Mouse (Mus musculus): ENCODE results near the gene Nsl1. TPM values are rescaled to one million over a fixed set of nuclear protein-coding genes. Genes with fewer than 3 reads are reported as not detected.
A peak's percentile ranks its signal among the peaks of the same experiment; 100 is the strongest.

Gene Nsl1
- polyA plus RNA-seq, 1 experiment from 2014 or later = 26.4 TPM

- ATAC-seq (ENCODE audit: low FRiP score) = no peak
- no peak overlapping the region; the same call in 1 of the 2 replicates for H3K27ac ChIP-seq
- H3K9me3 ChIP-seq = no peaks in the 10 kb centered on the region
- peak overlapping the region; percentile 81 for H3K4me3 ChIP-seq (replicated peaks)
- peak overlapping the region; percentile 73 for H3K4me2 ChIP-seq
- H3K4me1 ChIP-seq = peaks cover 23% of the 10 kb centered on the region
- WGBS = 7% methylated on average over 15 of the region's 15 CpGs
- peak overlapping the region; percentile 76 for H3K9ac ChIP-seq
- H3K36me3 ChIP-seq (replicated peaks) = peaks cover 18% of the 10 kb centered on the region
- H3K27me3 ChIP-seq = 0 out of 2 replicates have a peak, but pooled peaks cover 8% of the 10 kb centered on the region
Observed at GRCm38 (mm10) chr1:191062241-191062780, 501 bp upstream of the Nsl1 start.

GRCm38 (mm10) chr1:191063700-191064099, 888 bp downstream of the Nsl1 start:
- Histone ChIP-seq H3K36me3 (replicated peaks) (peaks cover 30% of the 10 kb centered on the region), H3K4me1 (peaks cover 23% of the 10 kb centered on the region), H3K4me3 (replicated peaks) (peak overlapping the region; percentile 81), H3K27ac (no peak overlapping the region), H3K9ac (peak overlapping the region; percentile 76), H3K9me3 (no peaks in the 10 kb centered on the region), H3K27me3 (0 out of 2 replicates have a peak, but pooled peaks cover 8% of the 10 kb centered on the region), H3K4me2 (peak overlapping the region; percentile 73)
- WGBS = 59% methylated on average over 9 of the region's 9 CpGs
- ATAC-seq (ENCODE audit: low FRiP score) = no peak

DNA sequence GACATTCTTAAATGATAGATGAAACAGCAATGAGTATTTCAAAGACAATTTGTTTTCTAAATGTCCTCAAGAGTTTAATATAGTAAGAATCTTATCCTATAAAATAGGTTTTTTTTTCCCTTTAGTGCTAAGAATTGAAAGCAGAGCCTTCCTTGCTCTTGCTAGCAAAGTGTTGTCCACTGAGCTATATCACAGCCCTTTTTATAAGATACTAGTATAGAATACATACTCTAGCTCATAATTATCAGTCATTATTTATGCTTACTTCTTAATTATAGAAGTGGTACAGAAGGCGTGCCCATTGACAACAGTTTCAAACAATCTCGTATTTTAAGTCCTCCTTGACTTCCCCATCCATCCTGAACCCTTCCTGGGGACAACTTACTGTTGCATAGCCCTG, 1.7 kb downstream of the Nsl1 start:
- no peak overlapping the region for H3K27ac ChIP-seq
- 85% methylated on average over 2 of the region's 2 CpGs for WGBS
- no peak overlapping the region for H3K4me3 ChIP-seq (replicated peaks)
- H3K27me3 ChIP-seq = 0 out of 2 replicates have a peak, but pooled peaks cover 8% of the 10 kb centered on the region
- no peak overlapping the region; the same call in 1 of the 2 replicates for H3K4me2 ChIP-seq
- H3K4me1 ChIP-seq = peaks cover 23% of the 10 kb centered on the region
- no peak overlapping the region for H3K9ac ChIP-seq
- H3K9me3 ChIP-seq = no peaks in the 10 kb centered on the region
- H3K36me3 ChIP-seq (replicated peaks) = peaks cover 37% of the 10 kb centered on the region
- no peak for ATAC-seq (ENCODE audit: low FRiP score)

GRCm38 (mm10) chr1:191065188-191065587, 2.4 kb downstream of the Nsl1 start:
- no peaks in the 10 kb centered on the region for H3K9me3 ChIP-seq
- no peak for ATAC-seq (ENCODE audit: low FRiP score)
- H3K27me3 ChIP-seq = 0 out of 2 replicates have a peak, but pooled peaks cover 8% of the 10 kb centered on the region
- no peak overlapping the region for H3K4me3 ChIP-seq (replicated peaks)
- H3K4me1 ChIP-seq = peaks cover 23% of the 10 kb centered on the region
- WGBS = 84% methylated on average over 4 of the region's 4 CpGs
- H3K27ac ChIP-seq = no peak overlapping the region
- H3K9ac ChIP-seq = no peak overlapping the region
- peaks cover 44% of the 10 kb centered on the region for H3K36me3 ChIP-seq (replicated peaks)
- no peak overlapping the region for H3K4me2 ChIP-seq

- H3K4me1 ChIP-seq = peaks cover 13% of the 10 kb centered on the region
- H3K4me3 ChIP-seq (replicated peaks) = no peak overlapping the region
- 80% methylated on average over 5 of the region's 5 CpGs for WGBS
- H3K27me3 ChIP-seq = no peaks in the 10 kb centered on the region
- H3K4me2 ChIP-seq = no peak overlapping the region
- no peaks in the 10 kb centered on the region for H3K9me3 ChIP-seq
- ATAC-seq (ENCODE audit: low FRiP score) = no peak
- H3K27ac ChIP-seq = no peak overlapping the region
- no peak overlapping the region for H3K9ac ChIP-seq
- H3K36me3 ChIP-seq (replicated peaks) = peaks cover 73% of the 10 kb centered on the region
Observed at GRCm38 (mm10) chr1:191068377-191068776, 5.6 kb downstream of the Nsl1 start.

DNA sequence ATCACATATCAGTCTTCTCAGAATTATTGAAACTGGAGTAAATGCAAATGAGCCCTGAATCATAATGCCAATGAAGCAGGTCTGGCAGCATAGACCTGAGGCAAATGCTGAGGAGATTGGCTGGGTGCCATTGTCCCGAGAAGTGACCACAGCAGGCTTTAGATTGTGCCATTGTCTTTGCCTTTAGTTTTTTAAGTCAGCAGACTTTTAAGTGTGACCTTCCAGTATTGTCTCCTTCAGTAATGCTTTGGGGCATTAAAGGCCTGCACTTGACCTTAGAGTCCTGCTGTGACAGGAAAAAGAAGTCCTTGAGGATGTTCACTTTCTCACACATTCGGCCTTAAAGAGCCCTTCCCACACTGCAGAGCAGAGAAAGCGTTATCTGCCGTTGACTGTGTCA, 7.4 kb downstream of the Nsl1 start:
- Histone ChIP-seq H3K4me3 (replicated peaks) (no peak overlapping the region), H3K4me1 (0 out of 2 replicates have a peak, but pooled peaks cover 1% of the 10 kb centered on the region), H3K9me3 (no peaks in the 10 kb centered on the region), H3K27ac (no peak overlapping the region), H3K36me3 (replicated peaks) (peaks cover 86% of the 10 kb centered on the region), H3K9ac (no peak overlapping the region), H3K4me2 (no peak overlapping the region), H3K27me3 (no peaks in the 10 kb centered on the region)
- 82% methylated on average over 4 of the region's 4 CpGs for WGBS
- no peak for ATAC-seq (ENCODE audit: low FRiP score)

GRCm38 (mm10) chr1:191071613-191072012, 8.8 kb downstream of the Nsl1 start:
- Histone ChIP-seq H3K27ac (no peak overlapping the region), H3K4me1 (no peaks in the 10 kb centered on the region), H3K9ac (no peak overlapping the region), H3K36me3 (replicated peaks) (peaks cover 85% of the 10 kb centered on the region), H3K4me2 (no peak overlapping the region), H3K9me3 (no peaks in the 10 kb centered on the region), H3K27me3 (no peaks in the 10 kb centered on the region), H3K4me3 (replicated peaks) (no peak overlapping the region)
- ATAC-seq (ENCODE audit: low FRiP score) = no peak
- WGBS = 93% methylated on average over 6 of the region's 6 CpGs

DNA sequence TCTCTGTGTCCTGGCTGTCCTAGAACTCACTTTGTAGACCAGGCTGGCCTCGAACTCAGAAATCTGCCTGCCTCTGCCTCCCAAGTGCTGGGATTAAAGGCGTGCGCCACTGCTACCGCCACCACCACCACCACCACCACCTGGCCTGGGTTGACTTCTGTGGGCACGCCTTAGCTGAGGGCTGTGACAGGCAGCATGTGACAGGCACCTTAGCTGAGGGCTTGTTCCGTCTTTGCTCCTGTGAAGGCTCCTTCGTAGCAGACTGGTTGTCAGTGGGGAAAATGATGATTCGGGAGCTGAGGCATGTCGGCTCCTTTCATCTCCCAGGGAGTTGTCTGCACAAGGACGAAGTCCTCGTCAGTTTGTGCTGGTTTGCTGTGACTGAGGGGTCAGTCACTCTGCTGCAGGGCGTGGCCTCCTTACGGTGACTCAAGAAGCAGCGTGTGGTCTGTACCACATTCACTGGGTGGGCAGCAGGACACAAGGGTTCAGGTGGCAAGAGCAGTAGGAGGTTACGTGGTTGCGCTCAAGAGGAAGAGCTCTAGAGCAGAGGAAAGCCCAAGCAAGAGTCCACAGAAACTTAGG, 9.6 kb downstream of the Nsl1 start:
- no peak for ATAC-seq (ENCODE audit: low FRiP score)
- H3K36me3 ChIP-seq (replicated peaks) = peaks cover 91% of the 10 kb centered on the region
- no peak overlapping the region for H3K4me3 ChIP-seq (replicated peaks)
- H3K27ac ChIP-seq = no peak overlapping the region
- H3K9me3 ChIP-seq = no peaks in the 10 kb centered on the region
- H3K9ac ChIP-seq = no peak overlapping the region
- H3K4me2 ChIP-seq = no peak overlapping the region
- H3K27me3 ChIP-seq = no peaks in the 10 kb centered on the region
- H3K4me1 ChIP-seq = no peaks in the 10 kb centered on the region
- 95% methylated on average over 16 of the region's 16 CpGs for whole genome bisulfite sequencing

DNA sequence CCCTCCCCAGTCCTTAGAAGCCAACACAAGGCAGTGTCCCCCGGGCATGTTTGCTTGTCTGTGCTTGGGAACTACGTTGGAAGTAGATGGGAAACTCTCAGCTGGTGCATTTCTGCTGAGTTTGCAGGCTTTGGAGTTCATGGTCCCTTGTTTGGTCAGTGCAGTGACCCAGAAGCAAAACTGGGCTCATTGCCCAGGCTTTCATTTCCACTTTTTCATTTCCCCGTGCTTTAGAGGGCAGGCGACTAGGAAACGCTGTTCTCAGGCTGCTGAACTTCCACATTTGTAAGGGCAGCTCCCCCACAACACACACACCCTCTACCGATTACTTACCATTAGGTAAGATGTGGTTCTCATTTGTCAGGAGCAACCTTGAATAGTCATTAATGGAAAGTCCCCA, 10.2 kb downstream of the Nsl1 start:
- H3K4me2 ChIP-seq = no peak overlapping the region
- no peak overlapping the region for H3K27ac ChIP-seq
- no peaks in the 10 kb centered on the region for H3K4me1 ChIP-seq
- H3K27me3 ChIP-seq = no peaks in the 10 kb centered on the region
- peaks cover 91% of the 10 kb centered on the region for H3K36me3 ChIP-seq (replicated peaks)
- H3K9ac ChIP-seq = no peak overlapping the region
- 82% methylated on average over 6 of the region's 6 CpGs for WGBS
- H3K9me3 ChIP-seq = no peaks in the 10 kb centered on the region
- H3K4me3 ChIP-seq (replicated peaks) = no peak overlapping the region
- no peak for ATAC-seq (ENCODE audit: low FRiP score)

DNA sequence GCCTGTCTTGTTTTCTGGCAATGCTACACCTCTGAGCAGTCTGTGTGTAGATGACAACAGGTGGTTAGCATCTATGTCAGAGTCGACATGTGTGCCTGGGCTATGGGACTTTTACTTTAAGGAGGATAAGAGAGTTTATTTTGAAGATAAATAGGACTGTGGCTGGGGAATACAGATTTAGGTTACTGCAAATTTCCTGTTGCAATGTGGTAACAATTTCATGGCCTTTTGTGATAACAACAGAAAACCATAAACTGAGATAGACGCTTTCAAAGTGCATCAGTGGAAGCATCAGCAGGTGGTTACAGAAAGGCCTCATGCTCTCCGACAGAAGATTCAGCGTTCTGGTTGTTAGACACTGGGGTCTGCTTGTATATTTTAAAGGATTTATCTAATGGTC, 10.7 kb downstream of the Nsl1 start:
- Histone ChIP-seq H3K9ac (no peak overlapping the region), H3K9me3 (no peaks in the 10 kb centered on the region), H3K27ac (no peak overlapping the region), H3K4me3 (replicated peaks) (no peak overlapping the region), H3K27me3 (no peaks in the 10 kb centered on the region), H3K4me2 (no peak overlapping the region), H3K36me3 (replicated peaks) (peaks cover 91% of the 10 kb centered on the region), H3K4me1 (no peaks in the 10 kb centered on the region)
- WGBS = 95% methylated on average over 4 of the region's 4 CpGs
- ATAC-seq (ENCODE audit: low FRiP score) = no peak

GRCm38 (mm10) chr1:191075199-191075883, 12.5 kb downstream of the Nsl1 start:
- ATAC-seq (ENCODE audit: low FRiP score) = no peak
- Histone ChIP-seq H3K36me3 (replicated peaks) (peaks cover 90% of the 10 kb centered on the region), H3K27me3 (no peaks in the 10 kb centered on the region), H3K4me2 (no peak overlapping the region), H3K4me3 (replicated peaks) (no peak overlapping the region), H3K9ac (no peak overlapping the region), H3K4me1 (no peaks in the 10 kb centered on the region), H3K9me3 (no peaks in the 10 kb centered on the region), H3K27ac (no peak overlapping the region)
- 71% methylated on average over 10 of the region's 10 CpGs for WGBS

- no peak overlapping the region for H3K27ac ChIP-seq
- H3K4me2 ChIP-seq = no peak overlapping the region
- peaks cover 61% of the 10 kb centered on the region for H3K36me3 ChIP-seq (replicated peaks)
- H3K9ac ChIP-seq = no peak overlapping the region
- WGBS = 91% methylated on average over 8 of the region's 8 CpGs
- H3K4me3 ChIP-seq (replicated peaks) = no peak overlapping the region
- no peak for ATAC-seq (ENCODE audit: low FRiP score)
- H3K9me3 ChIP-seq = no peaks in the 10 kb centered on the region
- no peaks in the 10 kb centered on the region for H3K4me1 ChIP-seq
- no peaks in the 10 kb centered on the region for H3K27me3 ChIP-seq
Observed at GRCm38 (mm10) chr1:191083230-191083629, 20.4 kb downstream of the Nsl1 start.

All from forebrain, embryonic 12.5 days (tissue).